Mouse (Mus musculus): ENCODE data around the gene Gm21118. TPM values are rescaled to one million over a fixed set of nuclear protein-coding genes. Genes with fewer than 3 reads are reported as not detected.

Gm21118 gene
- not detected for total RNA-seq (2023)

DNA sequence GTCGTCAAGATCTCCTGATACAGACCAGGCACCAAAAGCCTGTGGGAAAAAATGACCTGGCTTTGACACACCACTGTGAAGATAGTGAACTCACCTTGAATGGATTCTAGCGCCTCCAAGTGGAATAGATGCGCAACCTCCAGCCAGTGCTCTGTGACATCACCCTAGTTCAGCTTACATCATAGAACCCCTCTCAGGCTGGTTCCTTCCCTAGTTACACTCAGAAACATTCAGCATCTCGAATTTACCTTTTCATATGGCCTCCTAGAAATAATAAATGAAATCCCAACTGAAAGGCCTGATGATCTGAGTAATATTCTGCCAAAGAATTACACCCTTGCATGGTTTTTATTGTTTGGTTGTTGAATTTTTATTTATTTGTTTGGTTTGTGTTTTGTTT, at the start of gene Gm21118:
TSS of gene Gm21118 (minus strand) at position 101 of the 400 bp plus-strand sequence.

DNA sequence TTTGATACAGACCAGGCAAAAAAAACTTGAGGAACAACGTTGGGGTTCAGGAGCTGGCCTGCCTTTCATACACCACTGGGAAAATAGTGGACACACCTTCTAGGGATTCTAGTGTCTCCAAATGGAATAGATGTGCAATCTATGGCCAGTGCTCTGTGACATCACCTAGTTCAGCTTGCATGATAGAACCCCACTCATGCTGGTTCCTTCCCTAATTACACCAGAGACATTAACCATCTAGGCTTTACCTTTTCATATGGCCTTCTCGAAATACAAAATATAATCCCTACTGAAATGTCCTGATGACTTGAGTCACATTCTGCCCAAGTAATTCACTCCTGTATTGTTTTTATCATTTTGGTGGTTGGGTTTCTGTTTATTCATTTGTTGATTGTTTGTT, 29.7 kb upstream of the Gm21118 start, which contains the start of the genes Gm29423 and Gm29644:
TSS of gene Gm29423 (minus strand) at position 101 of the 400 bp plus-strand sequence.
TSS of gene Gm29644 (minus strand) at position 157 of the 400 bp plus-strand sequence.

Other genes starting within 250 kb of the Gm21118 start
- not detected for gene Gm29423, start 29.6 kb upstream of the Gm21118 start, total RNA-seq (2023)
- not detected for gene Gm29644, start 29.7 kb upstream of the Gm21118 start, total RNA-seq (2023)
- gene Gm20888, start 168.2 kb upstream of the Gm21118 start, total RNA-seq (2023) = not detected